Mouse (Mus musculus): ENCODE results near the gene Lingo2.
"Not testable (repeated sequence)": the region's sequence is repeated elsewhere in the genome, so short reads cannot be mapped to it uniquely, and the experiment has no call there.

Gene Lingo2

GRCm38 (mm10) chr4:35845140-35845539 lies 1106.4 kb downstream of the Lingo2 start:
- DNase-seq (ENCODE audit: low spot score): no peak

GRCm38 (mm10) chr4:35844518-35844917 lies 1107.0 kb downstream of the Lingo2 start:
- DNase-seq (ENCODE audit: low spot score): no peak

GRCm38 (mm10) chr4:35823322-35823870 lies 1128.2 kb downstream of the Lingo2 start:
- DNase-seq (ENCODE audit: low spot score): no peak

GRCm38 (mm10) chr4:35820701-35821100 lies 1130.8 kb downstream of the Lingo2 start:
- DNase-seq (ENCODE audit: low spot score): no peak

- no peak for DNase-seq (ENCODE audit: low spot score)
These were observed 1136.8 kb downstream of the Lingo2 start for GRCm38 (mm10) chr4:35814698-35815097.

- DNase-seq (ENCODE audit: low spot score): no peak
These were observed 1143.9 kb downstream of the Lingo2 start for GRCm38 (mm10) chr4:35807497-35808210.

GRCm38 (mm10) chr4:35806881-35807464 lies 1144.6 kb downstream of the Lingo2 start:
- DNase-seq (ENCODE audit: low spot score): no peak

GRCm38 (mm10) chr4:35784255-35784921 lies 1167.2 kb downstream of the Lingo2 start:
- DNase-seq (ENCODE audit: low spot score): no peak

- DNase-seq (ENCODE audit: low spot score): no peak
These were observed 1180.7 kb downstream of the Lingo2 start for GRCm38 (mm10) chr4:35770810-35771209.

GRCm38 (mm10) chr4:35766905-35767304 lies 1184.6 kb downstream of the Lingo2 start:
- DNase-seq (ENCODE audit: low spot score): no peak

- no peak for DNase-seq (ENCODE audit: low spot score)
These were observed 1190.4 kb downstream of the Lingo2 start for GRCm38 (mm10) chr4:35761181-35761580.

- DNase-seq (ENCODE audit: low spot score): no peak
These were observed 1199.3 kb downstream of the Lingo2 start for GRCm38 (mm10) chr4:35752121-35752860.

- DNase-seq (ENCODE audit: low spot score): no peak
These were observed 1204.9 kb downstream of the Lingo2 start for GRCm38 (mm10) chr4:35746693-35747092.

GRCm38 (mm10) chr4:35724774-35725173 lies 1226.8 kb downstream of the Lingo2 start:
- no peak for DNase-seq (ENCODE audit: low spot score)

GRCm38 (mm10) chr4:35704126-35704525 lies 1247.4 kb downstream of the Lingo2 start:
- no peak for DNase-seq (ENCODE audit: low spot score)

- DNase-seq (ENCODE audit: low spot score): no peak
These were observed 1248.9 kb downstream of the Lingo2 start for GRCm38 (mm10) chr4:35702661-35703060.

GRCm38 (mm10) chr4:35695137-35695522 lies 1256.4 kb downstream of the Lingo2 start:
- no peak for DNase-seq (ENCODE audit: low spot score)

GRCm38 (mm10) chr4:35694360-35695136 lies 1257.0 kb downstream of the Lingo2 start:
- no peak for DNase-seq (ENCODE audit: low spot score)

- DNase-seq (ENCODE audit: low spot score): no peak
These were observed 1261.0 kb downstream of the Lingo2 start for GRCm38 (mm10) chr4:35690521-35690920.

GRCm38 (mm10) chr4:35688498-35689240 lies 1262.9 kb downstream of the Lingo2 start:
- DNase-seq (ENCODE audit: low spot score): not testable (repeated sequence)
